Mouse (Mus musculus) lung, adult 2 months (tissue): ENCODE results near the gene Kmt2d.

Experiments
- CTCF ChIP-seq: fragments of 200-500 bp; IDR thresholded peaks from 2 replicates; pipeline ENCODE4 v1.5.1; 2011; ENCODE audit warnings: mild to moderate bottlenecking, low read length, control low read depth; ENCODE audit not compliant: insufficient read depth
- POLR2A ChIP-seq: fragments of 200-500 bp; IDR thresholded peaks from 2 replicates; pipeline ENCODE4 v1.6.1; 2011; ENCODE audit warnings: low read depth, mild to moderate bottlenecking, control low read depth, low read length, borderline replicate concordance; ENCODE audit errors: extremely low read depth

DNA sequence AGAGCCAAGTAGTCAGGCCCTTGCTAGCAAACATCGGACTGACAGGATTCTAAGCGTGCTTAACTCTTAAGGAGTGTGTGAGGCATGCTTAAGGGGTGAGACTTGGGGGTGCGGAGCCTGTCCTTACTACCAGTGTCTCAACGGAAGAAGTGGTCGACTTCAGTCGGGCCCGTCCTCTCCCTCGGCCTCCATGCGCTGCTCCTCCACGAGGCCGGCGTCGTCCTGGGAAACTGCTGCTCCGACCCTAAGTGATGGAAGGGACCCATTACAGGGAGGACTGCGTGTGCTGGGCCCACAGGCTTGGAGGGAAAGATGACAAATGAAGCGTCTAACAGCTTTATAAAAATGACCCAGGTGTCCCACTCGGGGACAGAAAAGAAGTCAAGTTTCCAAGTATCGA is 10.1 kb downstream of the Kmt2d start:
- TF ChIP-seq POLR2A, result no peak
- no peak for TF ChIP-seq CTCF
